Mouse (Mus musculus) monocyte, adult 59 days (primary cell): ENCODE results near the gene Timeless. TPM values are rescaled to one million over a fixed set of nuclear protein-coding genes. Genes with fewer than 3 reads are reported as not detected.

Experiments
- total RNA-seq, 2 experiments: library from RNA; stranded (reverse); gene quantifications; one replicate each; pipeline ENCODE4 v1.2.4; 2023

Gene Timeless
- 1 to 10 TPM; 4.3 to 4.9 TPM for total RNA-seq

DNA sequence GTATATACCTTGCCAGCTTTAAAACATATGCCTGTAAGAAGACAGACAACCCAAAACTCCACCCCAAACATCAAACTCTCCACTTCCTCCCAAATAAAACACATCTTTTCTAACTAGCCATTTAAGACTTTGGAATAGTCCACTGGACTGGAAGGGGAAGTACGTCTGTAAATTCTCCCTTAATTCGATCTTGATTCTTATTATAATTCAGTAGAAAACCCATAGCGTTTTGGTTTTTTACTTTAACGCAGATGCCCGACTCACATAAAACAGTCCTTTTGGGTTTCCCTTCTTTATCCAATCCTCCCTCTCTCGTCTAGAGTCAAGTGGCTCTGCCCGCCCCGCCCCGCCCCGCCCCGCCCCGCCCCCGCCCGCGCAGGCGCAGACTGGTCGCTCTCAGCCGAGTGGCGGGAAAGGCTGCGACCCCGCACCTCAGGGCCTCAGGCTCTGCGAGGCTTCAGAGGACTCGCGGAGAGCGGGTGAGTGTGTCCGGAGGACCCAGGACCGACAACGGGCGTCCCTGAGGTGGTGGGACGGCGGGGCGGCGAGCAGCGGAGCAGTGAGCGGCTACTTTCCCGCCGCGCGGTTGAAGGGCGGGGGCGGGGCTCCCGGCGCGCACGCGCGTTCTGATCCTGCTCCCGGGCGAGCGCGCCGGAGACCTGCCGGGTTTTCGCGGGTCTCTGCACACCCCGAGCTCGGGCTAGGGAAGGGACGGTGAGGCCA is at the start of gene Timeless:
Timeless (plus strand) TSS at position 369 of the 723 bp plus-strand sequence.

DNA sequence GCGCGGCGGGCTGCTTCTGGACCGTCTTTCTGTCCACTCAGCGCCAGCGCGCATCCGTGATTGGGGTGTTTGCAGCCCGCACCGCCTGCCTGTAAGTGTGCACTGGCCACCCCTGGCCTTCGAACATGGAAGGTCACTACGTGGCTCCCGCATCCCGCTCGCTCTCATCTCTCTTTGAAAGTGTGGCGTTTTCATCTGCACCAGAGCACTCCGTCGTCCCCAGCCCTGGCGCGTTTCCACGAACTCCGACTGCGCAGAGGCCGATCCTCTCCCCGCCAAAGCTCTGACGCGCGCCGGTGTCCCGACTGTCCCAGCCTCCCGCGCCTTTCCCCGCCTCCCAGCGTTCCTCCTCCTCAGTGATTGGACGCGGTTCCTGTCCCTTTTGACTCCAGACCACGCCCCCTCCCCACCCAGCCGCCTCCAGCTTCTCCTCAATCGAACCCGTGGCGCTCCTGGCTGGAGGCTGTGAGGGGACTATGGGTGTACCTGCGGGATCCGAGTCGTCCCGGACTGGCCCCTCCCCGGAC is 37.8 kb upstream of the Timeless start, which contains the start of gene Gls2:
Gls2 (plus strand) TSS at position 434 of the 527 bp plus-strand sequence.

DNA sequence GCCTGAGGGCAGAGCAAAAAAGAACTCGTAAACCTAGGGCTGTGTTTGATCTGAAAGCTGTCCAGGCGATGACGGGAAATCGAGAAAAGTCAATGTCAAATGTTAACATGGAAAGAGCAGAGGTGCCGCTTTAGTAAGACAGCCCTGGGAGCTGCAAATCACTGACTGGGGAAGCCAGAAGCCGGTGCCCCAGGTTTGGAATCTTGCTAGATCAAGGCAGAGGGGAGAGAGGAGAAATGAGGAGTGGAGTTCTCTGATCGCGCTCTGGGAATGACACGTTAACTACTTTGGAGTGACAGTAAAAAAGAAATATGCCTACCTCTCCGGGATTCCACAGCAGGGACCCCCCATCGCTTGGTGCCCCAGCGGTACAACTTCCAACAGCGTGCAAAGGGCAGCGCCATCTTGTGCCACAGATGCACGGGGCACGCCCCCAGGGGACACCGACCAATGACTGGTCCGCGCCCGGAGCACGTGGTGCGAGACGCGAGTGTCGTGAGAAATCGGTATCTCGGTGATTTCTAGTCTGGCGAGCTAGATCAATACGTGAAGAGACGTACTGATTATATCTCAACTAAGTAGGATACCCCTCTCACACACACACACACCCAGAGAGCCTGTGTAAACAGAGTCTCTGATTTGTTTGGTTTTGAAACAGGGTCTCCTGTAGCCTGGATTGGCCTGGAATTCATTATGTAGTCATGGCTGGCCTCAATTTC is 20.3 kb upstream of the Timeless start, which contains the start of gene Spryd4:
Spryd4 (minus strand) TSS at position 418 of the 719 bp plus-strand sequence.

DNA sequence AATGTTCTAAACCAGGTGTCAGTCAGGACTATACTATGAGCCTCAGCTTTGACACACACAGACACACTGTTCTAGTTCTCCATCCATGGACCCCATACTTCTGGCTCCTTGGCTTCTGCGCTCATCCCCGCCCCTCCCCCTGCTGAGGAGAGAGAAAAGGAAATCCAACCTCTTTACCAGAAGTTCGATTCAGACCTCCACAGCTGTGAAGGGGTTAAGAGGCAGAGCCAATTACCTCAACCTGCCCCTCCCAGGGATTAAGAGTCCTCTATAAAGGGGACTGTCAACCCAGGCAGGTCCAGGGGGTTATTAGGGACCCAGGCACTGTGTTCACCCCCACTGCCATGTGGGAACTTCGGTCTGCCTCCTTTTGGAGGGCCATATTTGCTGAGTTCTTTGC is 6.3 kb upstream of the Timeless start, which contains the start of gene Mip:
Mip (plus strand) TSS at position 301 of the 400 bp plus-strand sequence.

DNA sequence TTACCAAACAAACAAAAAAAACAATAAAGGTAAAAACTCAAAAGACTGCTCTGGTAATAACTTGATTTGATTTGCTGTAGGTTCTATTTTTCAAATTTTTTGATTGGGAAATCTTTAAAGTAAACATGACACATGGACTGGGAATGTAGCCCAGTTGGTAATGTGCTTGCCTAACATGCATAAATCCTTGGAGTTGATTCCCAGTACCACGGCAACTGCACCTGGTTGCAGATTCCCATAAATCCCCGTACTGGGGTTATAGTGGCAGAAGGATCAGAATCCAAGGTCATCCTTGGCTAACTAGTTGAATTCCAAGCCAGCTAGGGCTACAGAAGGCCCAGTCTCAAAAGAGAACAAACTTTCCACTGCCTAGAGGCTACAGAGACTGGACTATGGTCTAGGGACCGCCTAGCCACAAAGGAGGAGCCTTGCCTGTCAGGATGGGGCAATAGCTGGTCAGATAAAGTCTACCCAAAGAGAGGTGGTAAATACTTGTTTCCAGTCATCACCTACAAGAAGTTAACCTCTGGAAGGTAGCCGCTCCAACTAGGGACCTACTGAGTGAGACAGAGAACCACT is 21.9 kb downstream of the Timeless start, which contains the start of gene Apon:
Apon (plus strand) TSS at position 420 of the 579 bp plus-strand sequence.

DNA sequence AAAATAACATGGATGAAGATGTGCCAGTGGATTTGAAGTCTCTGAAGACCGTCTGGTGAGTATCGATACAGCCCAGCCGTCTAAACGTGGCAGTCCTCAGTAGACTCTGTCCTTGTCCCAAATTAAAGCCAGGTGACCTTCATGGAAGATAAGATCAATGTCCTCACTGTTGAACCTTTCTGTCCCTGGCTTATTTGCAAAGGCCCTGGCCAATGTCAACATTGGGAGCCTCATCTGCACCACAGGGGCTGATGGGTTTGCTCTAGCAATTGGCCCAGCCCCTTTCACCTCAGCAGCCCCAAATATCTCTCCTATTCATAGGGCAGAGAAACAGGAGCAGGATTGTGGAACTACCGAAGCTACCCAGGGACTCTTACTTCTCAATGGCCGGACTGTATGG is 36.5 kb downstream of the Timeless start, which contains the start of gene Apof:
Apof (plus strand) TSS at position 301 of the 400 bp plus-strand sequence.

DNA sequence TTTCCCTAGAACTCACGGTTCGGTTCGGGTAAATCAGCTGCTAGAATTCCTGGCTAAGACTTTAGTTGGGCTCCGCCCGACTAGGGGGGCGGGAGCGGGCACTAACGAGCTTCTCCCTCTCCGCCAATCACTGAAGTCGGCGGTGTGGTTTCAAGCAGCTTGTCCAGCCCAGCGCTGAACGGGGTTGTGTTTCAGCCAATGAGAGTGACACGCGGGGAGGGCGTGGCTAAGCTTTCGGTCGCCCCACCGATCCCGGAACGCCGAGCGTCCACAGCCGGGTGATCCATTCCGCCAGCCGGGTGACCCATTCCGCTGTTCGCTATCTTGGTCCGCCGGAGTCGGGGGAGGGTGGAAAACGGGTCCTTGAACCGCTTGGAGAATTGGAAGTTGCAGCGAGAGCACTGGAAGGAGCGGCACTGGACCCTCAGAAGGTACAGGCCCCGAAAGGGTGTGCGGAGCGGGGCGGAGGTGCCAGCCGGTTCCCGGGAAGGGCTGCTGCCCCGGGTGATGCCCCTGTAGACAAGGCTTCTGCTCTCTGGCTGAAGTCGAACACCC is 38.5 kb downstream of the Timeless start, which contains the start of gene Stat2:
Stat2 (plus strand) TSS at position 273 of the 555 bp plus-strand sequence.

DNA sequence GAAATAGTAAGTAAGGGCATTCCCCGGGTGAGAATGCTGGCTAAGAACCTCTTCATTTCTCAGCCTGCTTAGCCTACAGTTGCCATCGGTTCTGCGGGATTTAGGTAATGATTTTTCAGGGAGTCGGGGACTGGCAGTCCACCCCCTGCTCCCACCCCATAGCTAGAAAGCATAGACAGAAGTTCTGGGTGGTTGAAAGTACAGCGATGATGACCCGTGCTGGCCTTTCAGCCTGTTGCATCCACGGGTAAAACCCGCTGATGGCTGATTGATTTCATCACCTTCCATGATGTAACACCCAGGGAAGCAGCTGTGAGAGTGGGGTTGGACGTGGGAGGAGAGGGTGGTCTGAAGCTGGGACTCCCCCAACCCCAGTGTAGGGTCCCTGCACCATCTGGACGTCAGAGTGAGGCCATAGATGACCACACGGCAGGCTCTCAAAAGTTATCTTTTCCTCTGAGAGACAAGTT is 66.9 kb downstream of the Timeless start, which contains the start of gene Il23a:
Il23a (minus strand) TSS at position 51 of the 470 bp plus-strand sequence.

Other genes starting within 250 kb of the Timeless start
- gene Hsd17b6, start 224.5 kb upstream of the Timeless start, total RNA-seq, result not detected
- 1 to 10 TPM; 2.9 to 3.5 TPM for gene Prim1, start 216.9 kb upstream of the Timeless start, total RNA-seq
- 100 to 1,000 TPM; 568 to 584 TPM for gene Naca, start 196.5 kb upstream of the Timeless start, total RNA-seq
- gene Ptges3, start 173.1 kb upstream of the Timeless start, total RNA-seq, result 100 to 1,000 TPM; 107 to 108 TPM
- gene Atp5b, start 148.8 kb upstream of the Timeless start, total RNA-seq, result 100 to 1,000 TPM; 488 to 502 TPM
- gene Baz2a, start 140.5 kb upstream of the Timeless start, total RNA-seq, result 100 to 1,000 TPM; 107 to 114 TPM
- 10 to 100 TPM; 23.0 to 27.1 TPM for gene Rbms2, start 51.8 kb upstream of the Timeless start, total RNA-seq
- gene Gls2, start 37.6 kb upstream of the Timeless start, total RNA-seq, result not detected
- gene Spryd4, start 20.3 kb upstream of the Timeless start, total RNA-seq, result 1 to 10 TPM; 8.9 to 9.2 TPM
- not detected for gene Mip, start 6.2 kb upstream of the Timeless start, total RNA-seq
- not detected for gene Apon, start 22.0 kb downstream of the Timeless start, total RNA-seq
- gene Apof, start 36.6 kb downstream of the Timeless start, total RNA-seq, result not detected
- 100 to 1,000 TPM in 1 of 2 experiments, 10 to 100 TPM in 1; 93.6 to 100 TPM for gene Stat2, start 38.5 kb downstream of the Timeless start, total RNA-seq
- not detected for gene Il23a, start 66.7 kb downstream of the Timeless start, total RNA-seq
- 10 to 100 TPM; 30.6 to 31.6 TPM for gene Pan2, start 71.3 kb downstream of the Timeless start, total RNA-seq
- 10 to 100 TPM; 39.9 to 48.2 TPM for gene Cnpy2, start 90.4 kb downstream of the Timeless start, total RNA-seq
- gene Cs, start 105.7 kb downstream of the Timeless start, total RNA-seq, result 100 to 1,000 TPM; 101 to 110 TPM
- gene Coq10a, start 136.9 kb downstream of the Timeless start, total RNA-seq, result 10 to 100 TPM; 25.6 to 35.8 TPM
- 10 to 100 TPM; 47.1 to 49.2 TPM for gene Ankrd52, start 145.1 kb downstream of the Timeless start, total RNA-seq
- not detected for gene Slc39a5, start 169.2 kb downstream of the Timeless start, total RNA-seq
- gene Nabp2, start 179.4 kb downstream of the Timeless start, total RNA-seq, result 10 to 100 TPM; 42.7 to 46.3 TPM
- gene Rnf41, start 179.6 kb downstream of the Timeless start, total RNA-seq, result 10 to 100 TPM; 50.3 to 51.2 TPM
- 100 to 1,000 TPM; 111 to 131 TPM for gene Smarcc2, start 227.2 kb downstream of the Timeless start, total RNA-seq